Mouse (Mus musculus): ENCODE data around the gene Zkscan16. TPM values are rescaled to one million over a fixed set of nuclear protein-coding genes. Genes with fewer than 3 reads are reported as not detected.

Gene Zkscan16
- total RNA-seq, 2 experiments from 2014 or later, result 51.3 to 53.1 TPM

DNA sequence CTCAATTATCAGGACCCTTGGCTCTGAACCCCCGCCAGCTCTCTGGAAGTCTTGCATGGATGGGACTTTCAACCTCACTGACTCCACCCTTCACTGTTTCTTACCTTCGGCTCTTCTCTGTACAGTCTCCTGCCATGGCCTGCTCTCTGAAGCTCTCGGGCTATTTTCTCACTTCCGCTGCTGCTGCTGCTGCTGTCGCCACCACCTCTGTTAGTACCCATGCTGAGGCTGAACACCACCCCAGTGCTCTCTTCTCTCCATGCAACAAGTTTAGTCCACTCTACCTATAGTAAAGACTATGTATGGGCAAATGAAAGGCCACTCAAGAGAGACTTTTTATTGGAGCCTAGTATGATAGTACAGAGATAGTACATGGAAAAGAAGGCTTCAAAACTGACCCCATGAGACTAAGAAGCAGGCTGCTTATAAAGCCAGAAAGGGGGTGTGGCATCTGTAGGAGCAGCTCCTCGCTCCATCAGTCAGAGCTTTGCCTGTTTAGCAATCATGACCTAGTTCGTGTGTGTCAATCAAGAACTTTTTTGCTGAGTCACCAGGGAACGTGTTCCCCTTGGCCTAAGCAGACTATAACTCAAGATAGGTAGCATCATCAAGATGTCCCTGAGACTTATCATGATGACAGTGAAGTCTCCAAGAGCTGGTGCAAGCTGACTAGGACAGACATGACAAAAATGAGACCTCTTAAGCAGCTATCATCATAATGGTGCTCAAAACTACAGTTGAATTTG is 28.2 kb upstream of the Zkscan16 start:
- Histone ChIP-seq H3K4me3 (no peak overlapping the region), H3K27ac (no peak overlapping the region)
- DNase-seq (ENCODE audit: low spot score in 2 of 2), result no peak
- TF ChIP-seq CTCF (conservative IDR thresholded peaks at IDR 0.05), result no peak

- Histone ChIP-seq H3K27ac (no peak overlapping the region), H3K4me3 (no peak overlapping the region)
- no peak for TF ChIP-seq CTCF (conservative IDR thresholded peaks at IDR 0.05)
- no peak for DNase-seq (ENCODE audit: low spot score in 2 of 2)
These were observed 19.5 kb upstream of the Zkscan16 start for GRCm38 (mm10) chr4:58923933-58924332.

DNA sequence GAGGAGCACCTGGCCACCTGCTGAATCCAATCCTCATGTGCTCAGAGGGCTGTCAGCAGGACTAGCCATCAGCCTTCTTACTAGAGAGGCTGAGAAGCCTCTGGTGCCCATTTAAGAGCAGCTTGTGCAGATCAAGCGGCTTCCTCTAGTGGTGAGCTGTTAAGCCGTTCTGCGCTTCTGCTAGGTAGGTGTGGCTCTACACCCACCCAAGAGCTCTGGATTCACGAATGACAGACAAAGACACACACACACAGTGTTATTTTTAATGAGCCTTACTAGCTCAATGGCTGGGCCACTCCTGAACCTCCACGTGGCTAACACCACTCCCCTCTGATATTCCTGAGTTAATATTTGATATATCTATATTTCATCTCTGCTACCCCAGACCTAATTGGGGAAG is 17.8 kb upstream of the Zkscan16 start:
- no peak for DNase-seq (ENCODE audit: low spot score in 2 of 2)
- no peak overlapping the region for H3K27ac ChIP-seq
- no peak overlapping the region for H3K4me3 ChIP-seq
- TF ChIP-seq CTCF (conservative IDR thresholded peaks at IDR 0.05), result 0 out of 2 replicates have a peak, but pooled peaks have one; percentile 10

DNA sequence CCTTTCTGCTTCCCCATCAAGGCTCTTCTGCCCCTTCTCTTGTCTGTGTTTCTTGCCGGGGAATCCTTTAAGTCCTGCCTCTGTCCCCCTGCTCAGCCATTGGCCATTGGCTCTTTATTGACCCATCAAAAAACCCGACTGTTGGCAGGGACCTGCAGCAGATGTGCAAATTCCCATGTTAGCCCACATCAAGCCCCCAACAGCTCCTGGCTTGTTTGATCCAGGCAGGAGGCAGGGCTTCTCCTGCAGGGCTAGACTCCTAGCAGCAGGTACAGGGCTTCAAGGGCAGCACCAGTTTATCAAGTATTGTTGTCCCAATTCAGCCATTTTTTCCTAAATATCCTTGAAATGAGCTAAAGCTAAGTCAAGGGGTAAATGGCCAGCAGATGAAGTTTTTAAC is 17.3 kb upstream of the Zkscan16 start:
- no peak overlapping the region for H3K27ac ChIP-seq
- no peak for DNase-seq (ENCODE audit: low spot score in 2 of 2)

DNA sequence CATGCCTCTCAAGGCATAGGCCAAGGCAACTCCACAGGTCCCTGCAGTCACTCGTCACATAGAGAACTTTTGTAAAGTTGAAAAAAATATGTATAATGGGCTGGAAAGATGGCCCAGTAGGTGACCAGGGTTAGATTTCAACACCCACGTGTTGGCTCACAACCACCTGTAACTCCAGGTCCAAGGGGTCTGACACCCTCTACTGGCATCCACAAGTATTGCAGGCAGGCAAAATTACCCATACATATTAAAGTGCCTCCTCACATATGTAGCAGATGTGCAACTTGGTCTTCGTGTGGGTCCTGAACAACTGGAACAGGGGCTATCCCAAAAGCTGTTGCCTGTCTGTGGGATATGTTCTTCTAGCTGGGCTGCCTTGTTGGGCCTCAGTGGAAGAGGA is 15.8 kb upstream of the Zkscan16 start:
- peak; percentile 53 for TF ChIP-seq CTCF (conservative IDR thresholded peaks at IDR 0.05)
- Histone ChIP-seq H3K27ac (no peak overlapping the region), H3K4me3 (no peak overlapping the region)
- no peak for DNase-seq (ENCODE audit: low spot score in 2 of 2)

More for the DNA sequence above, 17.3 kb upstream of the Zkscan16 start:
- TF ChIP-seq CTCF (conservative IDR thresholded peaks at IDR 0.05), result no peak
- H3K4me3 ChIP-seq, result no peak overlapping the region

- DNase-seq (ENCODE audit: low spot score in 2 of 2), result no peak
- no peak for TF ChIP-seq CTCF (conservative IDR thresholded peaks at IDR 0.05)
- no peak overlapping the region for H3K4me3 ChIP-seq
- no peak overlapping the region for H3K27ac ChIP-seq
These were observed 10.9 kb upstream of the Zkscan16 start for GRCm38 (mm10) chr4:58932541-58932940.

- no peak for TF ChIP-seq CTCF (conservative IDR thresholded peaks at IDR 0.05)
- DNase-seq (ENCODE audit: low spot score in 2 of 2), result no peak
- H3K27ac ChIP-seq, result no peak overlapping the region
These were observed 9.1 kb upstream of the Zkscan16 start for GRCm38 (mm10) chr4:58934308-58934707.

GRCm38 (mm10) chr4:58934746-58935476 is 8.5 kb upstream of the Zkscan16 start:
- DNase-seq (ENCODE audit: low spot score in 2 of 2), result peak; percentile 43 to 44
- no peak overlapping the region for H3K27ac ChIP-seq
- TF ChIP-seq CTCF (conservative IDR thresholded peaks at IDR 0.05), result peak; percentile 74
- no peak overlapping the region for H3K4me3 ChIP-seq

More at GRCm38 (mm10) chr4:58934308-58934707, 9.1 kb upstream of the Zkscan16 start:
- H3K4me3 ChIP-seq, result no peak overlapping the region

- no peak for TF ChIP-seq CTCF (conservative IDR thresholded peaks at IDR 0.05)
- no peak overlapping the region for H3K27ac ChIP-seq
These were observed 7.6 kb upstream of the Zkscan16 start for GRCm38 (mm10) chr4:58935846-58936245.

DNA sequence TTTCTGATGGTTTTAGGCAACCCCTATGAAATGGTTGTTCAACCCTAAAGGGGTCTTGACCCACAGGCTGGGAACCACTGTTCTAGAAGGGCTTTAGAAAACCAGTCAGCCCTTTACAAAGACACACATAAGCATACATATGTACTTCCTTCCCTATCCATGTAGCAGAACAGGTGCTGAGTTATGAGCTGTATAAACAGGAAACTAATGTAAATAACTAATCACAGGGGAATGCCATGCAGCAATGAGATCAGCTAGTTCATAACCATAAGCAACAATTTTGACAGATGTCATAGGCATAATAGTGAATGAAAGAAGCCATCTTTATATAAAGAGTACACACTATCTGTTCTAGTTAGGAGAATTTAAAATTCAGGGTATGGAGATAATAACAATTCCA is 1.8 kb upstream of the Zkscan16 start:
- no peak for DNase-seq (ENCODE audit: low spot score in 2 of 2)
- TF ChIP-seq CTCF (conservative IDR thresholded peaks at IDR 0.05), result no peak
- H3K27ac ChIP-seq, result no peak overlapping the region

More at GRCm38 (mm10) chr4:58935846-58936245, 7.6 kb upstream of the Zkscan16 start:
- no peak for DNase-seq (ENCODE audit: low spot score in 2 of 2)
- H3K4me3 ChIP-seq, result no peak overlapping the region

DNA sequence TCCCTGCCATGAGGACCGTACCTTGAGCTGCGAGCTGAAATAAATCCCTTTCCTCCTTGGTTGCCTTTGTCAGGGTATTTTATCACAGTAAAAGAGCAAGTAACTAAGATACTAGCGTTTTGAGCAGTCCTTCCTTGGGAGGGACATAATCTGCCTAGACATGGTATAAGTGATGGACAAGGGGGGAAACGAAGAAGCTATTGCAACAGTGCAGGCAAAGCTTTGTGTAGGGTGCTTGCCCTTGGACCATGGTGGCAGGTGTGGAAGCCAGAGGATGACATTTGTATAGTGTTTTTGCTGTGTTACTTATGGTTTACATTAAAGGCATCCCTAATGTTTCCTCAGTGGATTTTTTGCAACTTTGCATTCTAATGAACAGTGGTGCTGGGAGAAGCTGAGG is 486 bp upstream of the Zkscan16 start:
- DNase-seq (ENCODE audit: low spot score in 2 of 2), result no peak
- TF ChIP-seq CTCF (conservative IDR thresholded peaks at IDR 0.05), result no peak
- Histone ChIP-seq H3K4me3 (peak overlapping the region; percentile 83), H3K27ac (peak overlapping the region; percentile 84)

More for the DNA sequence above, 1.8 kb upstream of the Zkscan16 start:
- no peak overlapping the region for H3K4me3 ChIP-seq

DNA sequence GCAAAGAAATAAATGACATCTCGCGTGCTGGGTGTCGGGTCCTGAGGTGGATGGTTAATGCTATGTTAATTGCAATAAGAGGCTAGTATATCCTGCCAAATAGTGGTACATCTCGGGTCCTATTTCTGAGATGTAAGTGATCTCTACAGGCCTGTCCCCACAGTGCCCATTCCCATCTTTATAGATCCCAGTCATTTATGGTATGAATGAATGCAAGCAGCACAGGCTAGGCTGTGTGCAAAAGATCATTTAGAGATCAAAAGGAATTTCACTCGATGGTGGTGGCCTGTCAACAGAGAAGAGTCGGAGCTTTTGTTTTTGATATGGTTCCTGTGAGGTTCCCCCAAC is 752 bp downstream of the Zkscan16 start:
- TF ChIP-seq CTCF (conservative IDR thresholded peaks at IDR 0.05), result no peak

GRCm38 (mm10) chr4:58944695-58945094 is 1.3 kb downstream of the Zkscan16 start:
- Histone ChIP-seq H3K27ac (peak overlapping the region; percentile 84; the same call in 1 of the 2 replicates), H3K4me3 (peak overlapping the region; percentile 83)
- no peak for TF ChIP-seq CTCF (conservative IDR thresholded peaks at IDR 0.05)
- peak in 1 of 2 experiments; percentile 13 for DNase-seq (ENCODE audit: low spot score in 2 of 2)

More for the DNA sequence above, 752 bp downstream of the Zkscan16 start:
- Histone ChIP-seq H3K4me3 (peak overlapping the region; percentile 83), H3K27ac (peak overlapping the region; percentile 84)
- no peak for DNase-seq (ENCODE audit: low spot score in 2 of 2)
